Mouse (Mus musculus) heart, adult 11 months (tissue): ENCODE measurements around the gene Zfp985.
A peak's percentile ranks its signal among the peaks of the same experiment; 100 is the strongest.
"Not testable (repeated sequence)": the region's sequence is repeated elsewhere in the genome, so short reads cannot be mapped to it uniquely, and the experiment has no call there.

Source experiments
- DNase-seq: peaks from one replicate; pipeline ENCODE4 v3.0.0; 2022

The Zfp985 gene

GRCm38 (mm10) chr4:147606511-147606910, 53.4 kb downstream of the Zfp985 start:
- DNase-seq = peak; percentile 91

GRCm38 (mm10) chr4:147633818-147634262, 80.8 kb downstream of the Zfp985 start:
- DNase-seq = not testable (repeated sequence)
